Mouse (Mus musculus): ENCODE results near the gene Cdk10. TPM values are rescaled to one million over a fixed set of nuclear protein-coding genes. Genes with fewer than 3 reads are reported as not detected.
"Not testable (repeated sequence)": the region's sequence is repeated elsewhere in the genome, so short reads cannot be mapped to it uniquely, and the experiment has no call there.

Gene Cdk10
- polyA plus RNA-seq, 1 experiment from 2014 or later: 53.3 TPM

DNA sequence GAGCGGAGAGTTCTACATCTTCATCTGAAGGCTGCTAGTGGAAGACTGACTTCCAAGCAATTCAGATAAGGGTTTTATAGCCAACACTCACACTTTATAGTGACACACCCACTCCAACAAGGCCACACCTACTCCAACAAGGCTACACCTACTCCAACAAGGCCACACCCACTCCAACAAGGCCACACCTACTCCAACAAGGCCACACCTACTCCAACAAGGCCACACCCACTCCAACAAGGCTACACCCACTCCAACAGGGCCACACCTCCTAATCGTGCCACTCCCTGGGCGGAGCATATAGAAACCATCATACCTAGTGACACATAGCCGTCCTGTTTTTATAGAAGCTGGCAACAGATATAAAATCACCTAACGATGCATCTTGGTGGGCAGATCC, 27.6 kb upstream of the Cdk10 start:
- not testable (repeated sequence) for H3K4me1 ChIP-seq (ENCODE audit: control insufficient read depth, insufficient read depth, low read depth, low read length); H3K9ac ChIP-seq (ENCODE audit: low read depth, low read length); H3K27me3 ChIP-seq (replicated peaks; ENCODE audit: control insufficient read depth, insufficient read depth, low read length); ATAC-seq; H3K4me3 ChIP-seq (ENCODE audit: low read length); H3K4me2 ChIP-seq (ENCODE audit: low read length); H3K9me3 ChIP-seq (ENCODE audit: control insufficient read depth, low read length); H3K36me3 ChIP-seq (ENCODE audit: control insufficient read depth, insufficient read depth, low read length); H3K27ac ChIP-seq (ENCODE audit: low read depth, low read length)
- WGBS: 76% methylated on average over 5 of the region's 5 CpGs

DNA sequence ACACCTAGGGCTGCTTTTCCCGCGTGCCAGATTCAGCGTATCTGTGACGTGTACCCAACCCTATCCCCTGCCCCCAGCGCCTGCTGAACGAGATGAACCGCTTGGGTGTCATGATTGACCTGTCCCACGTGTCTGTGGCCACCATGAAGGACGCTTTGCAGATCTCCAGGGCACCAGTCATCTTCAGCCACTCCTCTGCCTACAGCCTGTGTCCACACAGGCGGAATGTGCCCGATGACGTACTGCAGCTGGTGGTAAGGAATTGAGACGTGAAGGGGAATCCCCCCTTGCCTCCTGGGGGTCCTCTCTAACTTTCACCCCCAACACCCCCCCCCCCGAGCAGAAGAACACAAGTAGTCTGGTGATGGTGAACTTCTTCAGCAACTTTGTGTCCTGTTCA, 24.8 kb upstream of the Cdk10 start:
- H3K4me3 ChIP-seq (ENCODE audit: low read length): no peak overlapping the region

DNA sequence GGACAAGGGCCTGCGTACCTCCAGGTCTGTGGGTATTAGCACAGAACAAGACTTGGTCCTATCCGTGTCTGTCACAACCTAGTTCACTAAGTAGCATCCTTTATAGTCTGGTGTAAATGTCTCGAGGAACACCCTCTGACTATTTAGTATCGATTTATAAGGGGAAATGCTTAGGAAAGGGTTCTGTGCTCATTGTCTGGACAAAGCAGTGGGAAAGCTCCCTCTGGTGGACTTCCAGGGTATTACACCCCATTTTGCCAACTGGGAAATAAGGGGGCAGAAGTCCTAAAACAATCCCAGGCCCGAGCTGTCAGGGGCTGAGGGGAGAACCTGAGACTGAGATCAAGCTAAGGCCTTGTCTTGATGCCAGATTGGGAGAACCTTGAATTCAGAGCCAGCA, 22.4 kb upstream of the Cdk10 start:
- ATAC-seq: peak; percentile 45; the same call in 1 of the 2 replicates
- Histone ChIP-seq H3K36me3 (ENCODE audit: control insufficient read depth, insufficient read depth, low read length) (peaks cover 16% of the 10 kb centered on the region), H3K27me3 (replicated peaks; ENCODE audit: control insufficient read depth, insufficient read depth, low read length) (no peaks in the 10 kb centered on the region), H3K4me3 (ENCODE audit: low read length) (no peak overlapping the region), H3K4me2 (ENCODE audit: low read length) (no peak overlapping the region), H3K27ac (ENCODE audit: low read depth, low read length) (no peak overlapping the region), H3K4me1 (ENCODE audit: control insufficient read depth, insufficient read depth, low read depth, low read length) (no peaks in the 10 kb centered on the region), H3K9me3 (ENCODE audit: control insufficient read depth, low read length) (no peaks in the 10 kb centered on the region), H3K9ac (ENCODE audit: low read depth, low read length) (peak overlapping the region; percentile 44; the same call in 1 of the 2 replicates)
- WGBS: 21% methylated on average over 5 of the region's 5 CpGs

More for the DNA sequence above, 24.8 kb upstream of the Cdk10 start:
- H3K27ac ChIP-seq (ENCODE audit: low read depth, low read length): no peak overlapping the region
- WGBS: 75% methylated on average over 14 of the region's 14 CpGs
- H3K27me3 ChIP-seq (replicated peaks; ENCODE audit: control insufficient read depth, insufficient read depth, low read length): no peaks in the 10 kb centered on the region
- no peak overlapping the region for H3K4me2 ChIP-seq (ENCODE audit: low read length)
- H3K4me1 ChIP-seq (ENCODE audit: control insufficient read depth, insufficient read depth, low read depth, low read length): no peaks in the 10 kb centered on the region
- H3K36me3 ChIP-seq (ENCODE audit: control insufficient read depth, insufficient read depth, low read length): no peaks in the 10 kb centered on the region; the same call in 1 of the 2 replicates
- no peak for ATAC-seq
- no peaks in the 10 kb centered on the region for H3K9me3 ChIP-seq (ENCODE audit: control insufficient read depth, low read length)
- no peak overlapping the region for H3K9ac ChIP-seq (ENCODE audit: low read depth, low read length)

DNA sequence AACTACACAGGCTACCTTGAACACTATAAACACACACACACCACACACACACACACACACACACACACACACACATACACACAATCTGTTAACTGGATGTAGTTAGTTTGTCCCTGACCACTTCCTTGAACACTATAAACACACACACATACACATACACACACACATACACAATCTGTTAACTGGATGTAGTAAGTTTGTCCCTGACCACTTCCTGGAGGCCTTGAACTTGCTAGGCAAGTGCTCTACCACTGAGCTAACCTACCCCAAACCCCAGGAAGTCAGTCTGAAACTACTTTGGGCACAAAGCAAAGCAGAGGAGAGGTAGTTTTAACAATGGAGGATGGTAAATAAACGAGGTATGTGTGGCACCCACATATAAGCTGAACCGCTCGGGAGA, 21.1 kb upstream of the Cdk10 start:
- no peaks in the 10 kb centered on the region for H3K9me3 ChIP-seq (ENCODE audit: control insufficient read depth, low read length)
- no peaks in the 10 kb centered on the region for H3K27me3 ChIP-seq (replicated peaks; ENCODE audit: control insufficient read depth, insufficient read depth, low read length)
- WGBS: 93% methylated on average over 3 of the region's 3 CpGs
- no peaks in the 10 kb centered on the region for H3K4me1 ChIP-seq (ENCODE audit: control insufficient read depth, insufficient read depth, low read depth, low read length)
- peaks cover 25% of the 10 kb centered on the region for H3K36me3 ChIP-seq (ENCODE audit: control insufficient read depth, insufficient read depth, low read length)
- H3K9ac ChIP-seq (ENCODE audit: low read depth, low read length): no peak overlapping the region
- no peak overlapping the region for H3K27ac ChIP-seq (ENCODE audit: low read depth, low read length)
- H3K4me2 ChIP-seq (ENCODE audit: low read length): no peak overlapping the region
- no peak for ATAC-seq
- H3K4me3 ChIP-seq (ENCODE audit: low read length): no peak overlapping the region

DNA sequence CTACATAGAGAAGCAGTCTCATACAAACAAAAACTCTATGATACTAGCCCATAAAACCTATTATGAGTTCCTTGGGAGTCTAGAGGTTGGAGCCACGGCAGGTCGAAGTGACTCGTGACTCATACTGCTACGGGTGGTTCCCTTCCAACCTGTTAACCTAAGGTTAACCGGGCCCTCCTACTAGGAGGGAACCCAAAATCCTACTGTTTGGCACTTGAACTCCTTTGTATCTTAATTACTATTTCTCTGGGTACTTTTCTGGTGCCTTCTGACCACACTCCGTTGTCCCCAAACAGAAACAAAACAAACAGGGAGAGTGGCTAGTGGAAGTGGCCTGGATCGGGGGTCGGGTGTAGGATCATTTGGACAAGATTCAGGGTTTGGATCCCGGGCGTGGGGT, 12.8 kb upstream of the Cdk10 start:
- Histone ChIP-seq H3K4me1 (ENCODE audit: control insufficient read depth, insufficient read depth, low read depth, low read length) (peaks cover 19% of the 10 kb centered on the region), H3K27ac (ENCODE audit: low read depth, low read length) (no peak overlapping the region), H3K4me2 (ENCODE audit: low read length) (peak overlapping the region; percentile 90), H3K4me3 (ENCODE audit: low read length) (peak overlapping the region; percentile 95), H3K36me3 (ENCODE audit: control insufficient read depth, insufficient read depth, low read length) (peaks cover 22% of the 10 kb centered on the region), H3K9me3 (ENCODE audit: control insufficient read depth, low read length) (no peaks in the 10 kb centered on the region), H3K27me3 (replicated peaks; ENCODE audit: control insufficient read depth, insufficient read depth, low read length) (no peaks in the 10 kb centered on the region), H3K9ac (ENCODE audit: low read depth, low read length) (peak overlapping the region; percentile 96)
- no peak for ATAC-seq
- 48% methylated on average over 10 of the region's 10 CpGs for WGBS

DNA sequence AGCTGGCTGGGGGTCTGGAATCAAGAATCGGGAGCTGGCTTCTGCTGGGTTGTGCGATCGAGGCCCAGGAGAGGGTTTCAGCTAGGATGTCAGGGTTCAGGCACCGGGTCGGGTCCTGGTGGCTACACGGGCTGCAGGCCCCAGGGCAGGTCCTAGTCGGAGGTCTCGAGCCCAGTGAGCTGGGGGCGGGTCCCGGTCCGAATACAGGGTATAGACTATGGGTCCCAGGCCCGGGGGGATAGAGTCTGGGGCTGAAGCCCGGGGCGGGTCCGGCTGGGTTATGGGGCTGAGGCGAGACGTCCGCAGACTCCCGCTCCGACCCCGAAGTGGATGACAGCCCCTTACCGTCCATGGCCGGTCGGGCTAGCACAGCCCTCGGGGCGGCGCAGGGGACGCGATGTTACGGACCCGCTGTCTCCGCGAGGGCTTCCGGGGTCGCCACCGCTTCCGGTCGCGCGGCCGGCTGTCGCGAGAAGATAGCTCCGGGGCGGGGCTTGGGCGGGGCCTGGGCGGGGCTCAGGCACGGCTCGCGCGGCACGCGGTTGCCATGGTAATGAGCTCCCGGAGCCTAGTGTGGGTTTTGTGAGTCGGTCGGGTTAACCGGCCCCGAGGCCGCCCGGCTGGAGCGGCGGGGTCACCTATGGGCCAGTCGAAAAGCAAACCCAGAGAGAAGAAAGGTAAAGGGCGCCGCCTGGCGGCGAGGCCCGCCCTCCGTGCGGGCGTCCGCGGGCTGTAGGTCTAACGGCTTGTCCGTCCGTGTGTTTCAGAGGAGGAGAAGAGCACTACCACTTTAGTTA, 12.1 kb upstream of the Cdk10 start, which contains the start of the genes Chmp1a and Spata33:
Gene Chmp1a, minus strand, starts transcription at position 443 of the 797 bp plus-strand sequence.
Gene Spata33, plus strand, starts transcription at position 512 of the 797 bp plus-strand sequence.
- H3K4me3 ChIP-seq (ENCODE audit: low read length): peak within 1 kb of the TSS; percentile 95
- peaks cover 19% of the 10 kb centered on the region for H3K4me1 ChIP-seq (ENCODE audit: control insufficient read depth, insufficient read depth, low read depth, low read length)
- H3K36me3 ChIP-seq (ENCODE audit: control insufficient read depth, insufficient read depth, low read length): peaks cover 16% of the 10 kb centered on the region
- H3K9me3 ChIP-seq (ENCODE audit: control insufficient read depth, low read length): no peaks in the 10 kb centered on the region
- H3K27ac ChIP-seq (ENCODE audit: low read depth, low read length): peak within 1 kb of the TSS; percentile 69
- peak; percentile 96 for ATAC-seq
- H3K4me2 ChIP-seq (ENCODE audit: low read length): peak within 1 kb of the TSS; percentile 90
- peak within 1 kb of the TSS; percentile 96 for H3K9ac ChIP-seq (ENCODE audit: low read depth, low read length)
- H3K27me3 ChIP-seq (replicated peaks; ENCODE audit: control insufficient read depth, insufficient read depth, low read length): no peaks in the 10 kb centered on the region
- 2% methylated on average over 72 of the region's 76 CpGs for WGBS

DNA sequence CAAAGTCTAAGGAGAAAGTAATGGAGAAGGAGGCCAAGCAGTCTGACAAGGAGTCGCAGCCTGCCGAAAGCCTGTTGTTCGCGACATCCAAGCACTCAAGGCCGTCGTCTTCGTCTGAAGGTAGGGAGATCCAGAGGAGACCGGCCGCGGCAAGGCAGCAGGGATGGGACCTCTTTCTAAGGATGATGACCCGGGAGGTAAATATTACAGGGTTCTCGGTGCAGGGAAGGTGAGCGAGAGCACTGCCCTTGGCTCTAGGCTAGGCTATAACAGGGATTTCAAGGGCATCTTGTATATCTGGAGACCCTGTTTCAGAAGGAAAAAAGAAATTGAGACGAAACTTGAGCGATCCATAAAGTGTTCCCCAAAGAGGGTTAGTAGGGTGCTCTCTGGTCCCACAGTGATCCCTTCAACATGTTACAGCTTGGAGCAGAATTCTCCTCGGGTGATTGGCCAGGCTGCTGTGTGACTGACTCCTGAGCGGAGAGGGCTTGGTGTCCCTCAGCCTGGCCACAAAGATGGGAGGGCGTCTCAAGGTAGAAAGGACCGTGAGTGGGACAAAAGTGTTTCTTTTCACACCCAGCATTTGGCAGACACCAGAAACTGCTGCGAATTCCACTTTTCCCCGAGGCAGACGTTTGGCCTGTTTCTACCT, 11.4 kb upstream of the Cdk10 start:
- Histone ChIP-seq H3K4me3 (ENCODE audit: low read length) (peak overlapping the region; percentile 95), H3K4me2 (ENCODE audit: low read length) (peak overlapping the region; percentile 90), H3K9ac (ENCODE audit: low read depth, low read length) (peak overlapping the region; percentile 96), H3K27me3 (replicated peaks; ENCODE audit: control insufficient read depth, insufficient read depth, low read length) (no peaks in the 10 kb centered on the region), H3K27ac (ENCODE audit: low read depth, low read length) (peak overlapping the region; percentile 69), H3K4me1 (ENCODE audit: control insufficient read depth, insufficient read depth, low read depth, low read length) (peaks cover 19% of the 10 kb centered on the region), H3K36me3 (ENCODE audit: control insufficient read depth, insufficient read depth, low read length) (peaks cover 9% of the 10 kb centered on the region; the same call in 1 of the 2 replicates), H3K9me3 (ENCODE audit: control insufficient read depth, low read length) (no peaks in the 10 kb centered on the region)
- no peak for ATAC-seq
- WGBS: 19% methylated on average over 22 of the region's 22 CpGs

DNA sequence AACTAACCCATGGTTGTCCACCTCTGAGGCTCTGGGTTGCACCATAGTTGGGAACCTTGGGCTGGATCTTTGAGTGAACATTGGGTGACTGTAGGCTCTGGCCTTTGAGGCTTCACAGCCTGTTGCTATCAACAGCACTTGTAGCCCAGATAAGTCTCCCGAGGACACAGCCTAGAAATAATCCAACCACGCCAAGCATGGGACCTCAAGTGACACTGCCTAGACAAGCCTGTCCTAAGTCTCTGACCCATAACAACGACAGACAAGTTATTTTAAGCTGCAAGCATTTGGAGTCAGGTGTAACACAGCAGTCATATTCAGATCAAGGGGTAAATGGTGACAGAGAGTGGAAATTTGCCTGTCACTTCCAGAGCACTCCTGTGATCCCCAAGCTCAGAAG, 9.2 kb upstream of the Cdk10 start:
- H3K36me3 ChIP-seq (ENCODE audit: control insufficient read depth, insufficient read depth, low read length): no peaks in the 10 kb centered on the region
- H3K4me3 ChIP-seq (ENCODE audit: low read length): no peak overlapping the region
- H3K27me3 ChIP-seq (replicated peaks; ENCODE audit: control insufficient read depth, insufficient read depth, low read length): no peaks in the 10 kb centered on the region
- no peaks in the 10 kb centered on the region for H3K9me3 ChIP-seq (ENCODE audit: control insufficient read depth, low read length)
- no peak for ATAC-seq
- no peak overlapping the region for H3K4me2 ChIP-seq (ENCODE audit: low read length)
- WGBS: 83% methylated on average over 3 of the region's 3 CpGs
- H3K9ac ChIP-seq (ENCODE audit: low read depth, low read length): no peak overlapping the region
- H3K4me1 ChIP-seq (ENCODE audit: control insufficient read depth, insufficient read depth, low read depth, low read length): peaks cover 19% of the 10 kb centered on the region
- H3K27ac ChIP-seq (ENCODE audit: low read depth, low read length): no peak overlapping the region

DNA sequence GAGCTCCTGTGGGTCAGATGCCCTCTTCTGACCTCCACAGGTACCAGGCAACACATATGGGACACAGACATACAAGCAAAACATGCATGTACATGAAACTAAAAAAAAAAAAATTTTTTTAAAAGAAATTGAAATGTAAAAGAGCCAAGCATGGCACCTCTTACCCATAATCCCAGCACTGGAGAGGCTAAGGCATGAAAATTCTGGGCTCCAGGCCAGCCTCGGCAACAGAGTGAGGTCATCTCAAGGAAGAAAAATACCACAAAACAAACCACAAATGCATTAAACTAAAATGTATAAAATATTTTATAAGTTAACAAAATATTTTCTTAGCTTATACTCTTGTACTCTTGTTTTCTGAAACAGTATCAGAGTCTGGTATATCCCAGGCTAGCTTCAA, 3.7 kb upstream of the Cdk10 start:
- Histone ChIP-seq H3K4me1 (ENCODE audit: control insufficient read depth, insufficient read depth, low read depth, low read length) (peaks cover 14% of the 10 kb centered on the region), H3K27me3 (replicated peaks; ENCODE audit: control insufficient read depth, insufficient read depth, low read length) (no peaks in the 10 kb centered on the region), H3K9ac (ENCODE audit: low read depth, low read length) (no peak overlapping the region), H3K27ac (ENCODE audit: low read depth, low read length) (no peak overlapping the region), H3K36me3 (ENCODE audit: control insufficient read depth, insufficient read depth, low read length) (no peaks in the 10 kb centered on the region), H3K9me3 (ENCODE audit: control insufficient read depth, low read length) (no peaks in the 10 kb centered on the region), H3K4me3 (ENCODE audit: low read length) (no peak overlapping the region), H3K4me2 (ENCODE audit: low read length) (no peak overlapping the region)
- no peak for ATAC-seq
- 83% methylated on average over 1 of the region's 1 CpGs for WGBS
